In genomic region chr9:20466761-20467442, GRCm38 (mm10) we compare ENCODE assay signal across 9 mouse cellular contexts. TPM values are rescaled to one million over a fixed set of nuclear protein-coding genes. Genes with fewer than 3 reads are reported as not detected.
A peak's percentile ranks its signal among the peaks of the same experiment; 100 is the strongest.
DNase-seq lines count a peak whose midpoint lies in the region; ATAC-seq and TF ChIP-seq lines count a peak whose summit lies in the region.
"Had no signal": no experiment of that assay in that cellular context is flagged by ENCODE, and none has a peak within 500 bp of the region (broad histone marks: within the 10 kb centered on the region; RNA-seq: fewer than 3 reads in every experiment).

No protein-coding gene starts in this region.

- peaks cover 15% of the 10 kb centered on the region; the same call in 1 of the 2 replicates for H3K9me3 ChIP-seq in limb, embryonic 14.5 days (ENCODE audit: control insufficient read depth, low read length)
- no peaks in the 10 kb centered on the region for H3K9me3 ChIP-seq in midbrain, postnatal 0 days (ENCODE audit: low read length)

- H3K4me1 ChIP-seq in limb, embryonic 14.5 days (ENCODE audit: control insufficient read depth, insufficient read depth, low read length): no peaks in the 10 kb centered on the region
- no peaks in the 10 kb centered on the region for H3K4me1 ChIP-seq in midbrain, postnatal 0 days (ENCODE audit: insufficient read depth, low read length)
- H3K4me1 ChIP-seq: embryonic facial prominence, embryonic 12.5 days had no signal

- 60% methylated on average over 7 of the region's 7 CpGs for WGBS in limb, embryonic 14.5 days
- WGBS in midbrain, postnatal 0 days: 55% methylated on average over 7 of the region's 7 CpGs

- no peak overlapping the region for H3K4me3 ChIP-seq in limb, embryonic 14.5 days (replicated peaks; ENCODE audit: low read length)
- no peak overlapping the region for H3K4me3 ChIP-seq in midbrain, postnatal 0 days (ENCODE audit: low read depth, low read length)
- H3K4me3 ChIP-seq: embryonic facial prominence, embryonic 12.5 days had no signal

- no peak for TF ChIP-seq POLR2A in limb, embryonic 14.5 days (IDR thresholded peaks at IDR 0.05; ENCODE audit: borderline replicate concordance, extremely low read depth, insufficient read depth, insufficient read length)

- peaks cover 31% of the 10 kb centered on the region for H3K36me3 ChIP-seq in limb, embryonic 14.5 days (ENCODE audit: control insufficient read depth, insufficient read depth, low read length)
- peaks cover 29% of the 10 kb centered on the region for H3K36me3 ChIP-seq in midbrain, postnatal 0 days (ENCODE audit: insufficient read depth, low read length)

- peak; percentile 84 for ATAC-seq in frontal cortex, adult (ENCODE audit: low TSS enrichment)
- ATAC-seq in limb, embryonic 14.5 days (ENCODE audit: low FRiP score, low read depth): peak; percentile 37; the same call in 1 of the 2 replicates
- ATAC-seq in midbrain, postnatal 0 days (ENCODE audit: low FRiP score): peak; percentile 75; the same call in 1 of the 2 replicates

- peak; percentile 35 for DNase-seq in right cerebral cortex, adult 18-20 months
- DNase-seq in right cerebral cortex, postnatal 25 days: no peak
- peak; percentile 66 for DNase-seq in cerebellum, adult 8-10 months
- peak; percentile 43 to 67 for DNase-seq in kidney, adult 8-10 months
- DNase-seq in limb, embryonic 14.5 days (ENCODE audit: low spot score): peak; percentile 82
- DNase-seq in midbrain, postnatal 0 days (ENCODE audit: low spot score): peak; percentile 86
- DNase-seq in testis, postnatal 10 days (ENCODE audit: low spot score): peak; percentile 67

- no peak overlapping the region for H3K4me2 ChIP-seq in limb, embryonic 14.5 days (replicated peaks; ENCODE audit: low read depth, low read length, severe bottlenecking)
- no peak overlapping the region for H3K4me2 ChIP-seq in midbrain, postnatal 0 days (ENCODE audit: low read depth, low read length, poor library complexity, severe bottlenecking)
- H3K4me2 ChIP-seq: embryonic facial prominence, embryonic 12.5 days had no signal

- H3K9ac ChIP-seq in limb, embryonic 14.5 days (ENCODE audit: low read depth, low read length, severe bottlenecking): no peak overlapping the region
- H3K9ac ChIP-seq in midbrain, postnatal 0 days (replicated peaks; ENCODE audit: low read length, poor library complexity, severe bottlenecking): no peak overlapping the region
- H3K9ac ChIP-seq: embryonic facial prominence, embryonic 12.5 days had no signal

- peak; percentile 89 for TF ChIP-seq CTCF in midbrain, postnatal 0 days (IDR thresholded peaks at IDR 0.05)

- no peak overlapping the region for H3K27ac ChIP-seq in limb, embryonic 14.5 days (replicated peaks; ENCODE audit: low read depth, low read length)
- H3K27ac ChIP-seq in midbrain, postnatal 0 days (ENCODE audit: low read depth, low read length): no peak overlapping the region
- H3K27ac ChIP-seq: embryonic facial prominence, embryonic 12.5 days had no signal

- H3K27me3 ChIP-seq in limb, embryonic 14.5 days (ENCODE audit: control insufficient read depth, insufficient read depth, low read length): no peaks in the 10 kb centered on the region
- no peaks in the 10 kb centered on the region for H3K27me3 ChIP-seq in midbrain, postnatal 0 days (ENCODE audit: insufficient read depth, low read length)
- H3K27me3 ChIP-seq: embryonic facial prominence, embryonic 12.5 days had no signal

RNA-seq across cellular contexts. Expression of gene Zfp26, which starts 6.9 kb away (rescaled TPM):
- 12.1 and 14.2 TPM in 2 replicates for polyA plus RNA-seq in limb, embryonic 14.5 days (2012; rRNA removed)
- 23.3 and 25.9 TPM in 2 replicates for polyA plus RNA-seq in limb, embryonic 14.5 days (2014; fragmentation: Nextera tagmentation; extraction: Ambion mirVana)
- total RNA-seq in midbrain, postnatal 0 days (2014; rRNA removed): 20.5 and 31.2 TPM in 2 replicates
- 7.6 and 9.3 TPM in 2 replicates for polyA plus RNA-seq in midbrain, postnatal 0 days (2015; fragmentation: Nextera tagmentation; extraction: Ambion mirVana)

RNA-seq across cellular contexts. Expression of gene Zfp426, which starts 25.6 kb away (rescaled TPM):
- polyA plus RNA-seq in limb, embryonic 14.5 days (2012; rRNA removed): 12.0 and 17.4 TPM in 2 replicates
- polyA plus RNA-seq in limb, embryonic 14.5 days (2014; fragmentation: Nextera tagmentation; extraction: Ambion mirVana): 24.1 and 25.5 TPM in 2 replicates
- total RNA-seq in midbrain, postnatal 0 days (2014; rRNA removed): 33.5 and 62.2 TPM in 2 replicates
- polyA plus RNA-seq in midbrain, postnatal 0 days (2015; fragmentation: Nextera tagmentation; extraction: Ambion mirVana): 20.8 and 23.4 TPM in 2 replicates

RNA-seq across cellular contexts. Expression of gene Zfp266, which starts 54.3 kb away (rescaled TPM):
- 43.1 and 43.5 TPM in 2 replicates for polyA plus RNA-seq in limb, embryonic 14.5 days (2012; rRNA removed)
- polyA plus RNA-seq in limb, embryonic 14.5 days (2014; fragmentation: Nextera tagmentation; extraction: Ambion mirVana): 92.4 and 95.5 TPM in 2 replicates
- 96.3 and 124 TPM in 2 replicates for total RNA-seq in midbrain, postnatal 0 days (2014; rRNA removed)
- 48.5 and 54.8 TPM in 2 replicates for polyA plus RNA-seq in midbrain, postnatal 0 days (2015; fragmentation: Nextera tagmentation; extraction: Ambion mirVana)
